Mouse (Mus musculus) G1E-ER4 (cell line): ENCODE results near the gene Lrrc42. TPM values are rescaled to one million over a fixed set of nuclear protein-coding genes. Genes with fewer than 3 reads are reported as not detected.
A peak's percentile ranks its signal among the peaks of the same experiment; 100 is the strongest.

Experiments
- GATA1 ChIP-seq: IDR thresholded peaks from one replicate; pipeline ENCODE4 v1.8.0; 2012; ENCODE audit warnings: low read length, inconsistent platforms
- polyA plus RNA-seq: library from polyadenylated mRNA; stranded (reverse); fragments of >175 nt; gene quantifications from 2 replicates; pipeline ENCODE4 v1.2.3, GENCODE M21; 2012

Lrrc42 gene
- polyA plus RNA-seq, 1 experiment, result 14.1 TPM

DNA sequence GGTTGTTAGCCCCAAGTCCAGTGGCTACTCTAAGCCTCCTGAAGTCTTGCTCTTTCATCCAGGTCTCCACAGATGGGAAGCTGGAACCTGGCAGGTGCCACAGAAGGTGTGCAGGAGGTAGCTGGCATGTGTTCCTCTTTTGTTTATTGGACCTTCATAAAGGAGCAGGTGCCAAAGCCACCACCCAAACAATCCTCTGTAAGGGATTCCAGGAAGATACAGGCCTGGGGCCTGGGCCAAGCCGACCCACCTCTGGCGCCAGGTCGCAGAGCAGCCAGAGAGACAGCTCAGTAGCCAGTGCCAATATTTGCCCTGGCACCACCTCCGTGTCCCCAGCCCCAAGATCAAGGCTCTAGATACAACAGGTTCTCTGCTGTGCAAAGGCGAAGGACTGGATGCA lies 31.8 kb downstream of the Lrrc42 start:
- no peak for TF ChIP-seq GATA1

DNA sequence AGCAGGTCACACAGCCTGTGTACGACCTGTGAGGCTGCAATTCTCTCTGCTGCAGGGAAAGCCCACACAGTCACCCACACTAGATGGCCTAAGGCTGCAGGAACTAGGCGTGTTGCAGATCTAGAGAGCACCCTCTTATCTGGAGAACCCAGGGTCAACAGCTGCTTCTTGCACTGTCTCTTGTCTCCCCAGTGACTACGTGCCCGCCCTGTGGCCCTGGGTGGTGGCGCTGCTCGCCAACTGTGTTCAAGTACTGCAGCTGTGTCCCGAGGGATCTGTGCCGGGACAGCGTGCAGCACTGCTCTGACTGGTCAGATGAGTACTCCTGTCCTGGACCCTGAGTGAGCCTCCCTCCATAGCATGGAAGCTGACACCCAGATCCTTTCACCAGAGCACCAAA lies 35.8 kb downstream of the Lrrc42 start:
- peak; percentile 37 for TF ChIP-seq GATA1

DNA sequence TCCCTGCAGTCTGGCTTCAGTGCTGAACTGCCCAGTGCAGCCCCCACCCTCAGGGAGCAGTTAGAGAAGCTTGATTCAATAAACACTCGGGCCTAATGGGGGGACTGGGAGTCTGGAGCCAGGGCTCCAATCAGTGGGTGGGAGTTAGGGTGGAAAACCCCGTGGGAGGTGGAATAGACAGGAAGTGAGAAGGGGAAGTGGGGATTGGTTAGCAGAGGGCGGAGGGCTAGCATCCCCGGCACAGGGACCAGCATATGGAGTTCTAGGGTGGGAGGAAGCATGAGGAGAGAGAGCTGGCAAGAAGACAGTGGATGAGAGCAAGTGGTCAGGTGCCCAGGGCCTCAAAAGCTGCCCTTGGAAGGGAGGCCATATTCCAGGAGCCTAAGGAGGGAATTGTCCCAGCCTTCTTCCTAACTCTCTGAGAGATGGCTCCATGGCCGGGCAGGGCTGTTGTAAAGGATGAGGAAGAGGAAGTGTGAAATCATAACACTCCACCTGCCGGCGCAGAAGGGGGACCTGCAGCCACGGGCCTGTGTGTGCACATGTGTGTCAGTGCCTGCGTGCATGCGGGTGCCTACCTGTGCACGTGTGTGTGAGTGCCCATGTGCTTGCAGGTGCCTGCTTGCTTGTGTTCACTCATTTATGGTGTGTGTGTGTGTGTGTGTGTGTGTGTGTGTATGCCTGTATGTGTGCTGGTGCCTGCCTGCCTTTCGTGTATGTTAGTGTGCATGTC lies 39.9 kb downstream of the Lrrc42 start:
- no peak for TF ChIP-seq GATA1

DNA sequence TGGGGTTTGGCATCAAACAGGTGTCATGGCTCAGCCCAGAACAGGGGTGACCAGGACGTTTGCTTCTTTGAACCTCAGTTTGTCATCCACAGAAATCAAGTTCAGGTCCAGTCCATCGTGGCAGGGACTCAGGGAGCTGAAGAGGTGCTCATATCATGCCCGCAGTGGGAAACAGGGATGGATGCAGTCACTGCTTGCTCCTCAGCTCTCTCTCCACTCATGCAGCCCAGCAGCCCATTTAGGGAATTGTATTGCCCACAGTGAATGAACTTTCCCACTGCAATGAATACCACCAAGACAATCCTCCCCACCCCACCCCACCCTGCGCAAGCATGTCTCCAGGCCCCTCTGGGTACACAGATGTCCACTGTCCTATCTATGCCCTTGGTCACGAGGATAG lies 41.4 kb downstream of the Lrrc42 start:
- TF ChIP-seq GATA1, result no peak

DNA sequence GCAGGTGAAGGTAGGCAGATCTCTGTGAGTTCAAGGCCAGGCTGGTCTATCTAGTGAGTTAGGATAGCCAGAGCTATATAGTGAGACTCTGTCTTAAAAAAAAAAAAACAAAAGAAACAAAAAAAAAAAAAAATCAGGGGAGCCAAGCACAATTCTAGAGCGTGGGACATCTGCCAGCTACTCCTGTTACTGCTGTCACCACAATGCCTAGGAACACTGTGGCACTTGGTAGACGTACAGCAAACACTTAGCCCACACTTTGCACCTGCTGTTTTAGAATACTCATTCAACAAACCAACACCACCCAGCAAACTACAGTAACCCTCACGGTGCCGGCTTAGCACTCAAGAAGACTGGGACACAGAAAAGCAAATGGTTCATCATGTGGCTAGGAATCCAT lies 41.9 kb downstream of the Lrrc42 start:
- TF ChIP-seq GATA1, result no peak

DNA sequence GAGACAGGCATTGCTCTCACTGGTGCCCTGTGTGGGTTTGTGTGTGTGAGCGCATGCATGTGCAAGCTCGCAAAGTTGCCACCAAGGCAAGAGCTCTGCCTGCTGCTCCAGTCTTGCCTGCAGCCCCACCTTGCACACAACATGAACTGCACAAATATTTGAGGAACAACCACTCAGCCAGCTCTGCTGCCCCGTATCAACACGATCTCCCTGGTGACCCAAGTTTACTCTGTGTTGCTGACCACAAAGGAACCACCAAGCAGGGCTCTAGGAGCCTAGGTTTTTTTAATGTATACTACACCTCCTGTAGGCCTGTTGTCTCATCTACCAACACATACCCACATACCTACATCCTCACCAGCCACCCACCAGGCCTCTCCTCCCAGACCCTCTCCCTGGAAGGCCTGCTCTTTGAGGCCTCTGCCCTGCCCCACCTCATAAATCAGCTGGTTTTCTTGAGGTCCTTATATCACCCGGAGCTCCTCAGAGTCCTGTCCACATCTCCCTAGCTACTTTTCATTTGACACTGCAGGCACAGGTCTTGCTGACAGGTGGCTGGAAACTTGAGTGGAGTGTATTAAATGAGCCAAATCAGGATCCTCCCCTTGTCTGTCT lies 42.7 kb downstream of the Lrrc42 start:
- TF ChIP-seq GATA1, result no peak

DNA sequence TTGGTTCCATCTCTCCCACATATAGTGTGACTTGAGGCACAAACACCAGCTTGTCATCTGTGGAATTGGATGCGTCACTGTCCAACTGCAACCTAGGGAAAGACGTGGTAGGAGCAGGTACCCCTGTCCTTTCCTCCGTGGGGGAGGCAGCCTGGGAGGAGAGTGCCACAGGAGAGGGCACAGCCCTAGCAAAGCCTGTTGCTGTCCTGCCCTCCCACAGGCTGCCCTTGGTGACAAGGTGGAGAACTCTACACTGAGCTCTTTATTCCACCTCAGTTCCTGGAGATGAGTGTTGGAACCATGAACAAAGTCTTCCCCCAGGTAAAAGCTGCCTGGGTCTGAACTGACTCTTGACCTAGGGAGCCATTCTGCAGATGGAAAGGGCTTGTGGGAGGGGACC lies 44.5 kb downstream of the Lrrc42 start, which contains the start of gene Ldlrad1:
Gene Ldlrad1 (plus strand): TSS at position 301 of the 400 bp plus-strand sequence.
- no peak for TF ChIP-seq GATA1

DNA sequence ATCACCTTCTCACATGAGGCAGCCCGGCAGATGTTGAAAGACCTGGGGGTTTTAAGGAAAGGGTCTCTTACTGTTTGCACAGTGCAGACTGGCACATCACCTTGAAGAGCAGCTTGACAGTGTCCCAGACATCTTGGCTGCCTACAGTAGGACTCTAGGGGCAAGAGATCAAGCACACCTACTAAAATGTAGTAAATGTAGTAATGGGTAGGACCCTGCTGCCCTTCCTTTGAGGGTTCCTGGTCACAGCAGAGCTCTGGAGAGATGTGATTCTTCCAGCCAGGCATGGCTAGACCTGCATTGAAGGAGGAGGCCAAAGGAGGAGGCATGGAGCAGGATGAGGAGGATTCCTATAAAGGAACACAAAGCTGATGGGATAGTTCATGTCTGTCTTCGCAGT lies 46.3 kb downstream of the Lrrc42 start:
- no peak for TF ChIP-seq GATA1

DNA sequence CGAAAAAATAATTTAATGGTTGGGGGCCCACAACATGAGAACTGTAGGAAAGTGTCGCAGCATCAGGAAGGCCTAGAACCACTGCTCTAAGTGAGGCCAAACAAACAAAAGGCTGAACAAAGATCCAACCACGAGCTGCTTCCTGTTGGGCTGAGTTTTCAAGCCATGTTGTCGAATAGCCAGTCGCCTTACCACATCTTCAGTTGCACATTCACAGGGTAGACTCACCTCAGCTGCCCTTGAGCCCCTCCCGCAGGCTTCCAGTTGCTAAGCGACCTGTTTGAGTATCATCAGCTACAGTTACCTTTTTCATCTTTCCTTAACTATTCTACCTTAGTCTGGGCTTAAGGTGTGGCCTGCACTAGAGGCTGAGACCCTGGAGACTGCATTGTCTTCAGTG lies 50.3 kb downstream of the Lrrc42 start:
- no peak for TF ChIP-seq GATA1

DNA sequence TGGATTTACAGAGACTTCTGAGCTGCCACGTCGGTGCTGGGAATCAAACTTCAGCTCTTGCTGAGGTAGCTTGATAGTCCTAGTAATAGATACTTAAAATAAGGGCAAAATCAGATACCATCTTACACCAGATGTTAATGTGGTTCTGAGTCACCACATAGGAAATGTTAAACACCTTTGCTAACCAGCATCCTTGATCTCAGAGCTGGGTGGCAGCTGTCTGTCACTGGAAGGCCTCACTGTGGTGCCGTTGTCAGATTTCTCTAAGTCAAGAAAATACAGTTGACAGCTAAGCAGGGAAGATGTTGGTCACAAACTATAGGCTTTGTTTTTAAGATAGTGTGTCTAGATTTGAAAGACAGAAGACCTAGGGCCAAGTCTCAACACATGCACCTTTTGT lies 51.6 kb downstream of the Lrrc42 start:
- TF ChIP-seq GATA1, result no peak

DNA sequence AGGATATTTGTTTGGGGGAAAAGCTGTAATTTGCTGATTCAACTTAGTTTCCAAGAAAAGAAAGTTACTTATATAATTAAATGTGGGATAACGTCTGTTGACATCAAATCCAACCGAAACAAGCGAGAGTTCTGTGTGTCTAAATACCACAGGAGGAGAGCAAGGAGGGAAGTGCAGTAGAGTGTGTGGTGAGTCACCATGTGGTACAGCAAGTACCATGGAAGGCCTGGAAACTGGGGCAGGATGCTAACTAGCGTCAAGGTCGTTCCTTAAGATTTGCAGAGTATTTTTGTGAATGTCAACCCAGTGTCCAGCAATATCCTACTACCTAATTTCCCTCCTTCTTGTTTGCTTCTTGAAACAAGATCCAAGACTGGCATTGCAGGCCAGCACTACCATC lies 55.3 kb downstream of the Lrrc42 start:
- TF ChIP-seq GATA1, result no peak

DNA sequence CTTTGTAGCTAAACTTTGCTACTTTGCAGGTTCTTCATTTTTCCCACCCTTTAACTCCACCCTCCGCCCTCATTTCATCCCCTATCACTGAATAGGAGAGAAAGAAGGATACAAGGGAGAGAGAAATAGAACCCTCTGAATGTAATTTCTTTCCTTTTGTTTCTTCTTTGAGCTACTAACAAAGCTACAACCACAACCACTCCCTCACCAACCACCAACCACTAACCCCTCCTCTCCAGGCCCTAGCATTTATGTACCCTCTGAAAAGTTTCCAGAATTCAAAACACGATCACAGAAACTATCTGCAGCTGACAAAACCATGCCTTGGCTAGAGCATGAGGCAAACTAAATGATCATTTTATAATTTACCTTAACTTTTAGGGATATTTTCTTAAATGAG lies 56.9 kb downstream of the Lrrc42 start:
- no peak for TF ChIP-seq GATA1

DNA sequence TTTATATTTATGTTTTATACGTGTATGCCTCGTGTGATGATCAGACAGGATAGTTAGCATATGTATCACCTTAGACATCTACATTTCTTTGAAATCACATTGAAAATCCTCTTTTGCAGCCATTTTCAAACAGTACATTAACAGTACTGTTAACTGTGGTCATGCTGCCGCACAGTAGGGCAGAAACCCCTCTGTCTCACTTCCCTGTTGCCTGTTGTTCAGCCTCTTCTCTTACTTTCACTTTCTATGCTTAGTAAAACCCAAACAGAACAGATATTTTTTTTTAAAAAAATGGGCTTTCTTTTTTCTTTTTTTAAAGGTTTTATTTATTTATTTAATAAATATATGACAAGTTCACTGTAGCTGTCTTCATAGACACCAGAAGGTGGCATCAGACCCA lies 59.5 kb downstream of the Lrrc42 start:
- no peak for TF ChIP-seq GATA1

DNA sequence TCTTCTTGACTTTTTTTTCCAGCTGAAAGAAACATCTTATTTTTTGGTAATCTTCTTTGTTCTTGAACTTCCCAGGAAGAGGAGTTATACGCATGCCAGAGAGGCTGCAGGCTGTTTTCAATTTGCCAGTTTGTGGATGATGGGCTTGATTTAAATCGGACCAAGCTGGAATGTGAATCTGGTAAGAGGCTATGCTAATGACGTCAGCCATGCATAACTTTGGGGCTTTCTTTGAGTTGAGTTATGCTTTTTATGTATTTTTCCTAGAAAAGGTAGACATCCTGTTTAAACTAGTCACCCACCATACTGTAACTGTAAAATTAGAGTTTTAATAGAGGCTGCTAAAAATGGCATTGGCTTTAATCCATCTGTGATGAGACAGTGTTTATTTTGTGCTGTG lies 67.6 kb downstream of the Lrrc42 start:
- TF ChIP-seq GATA1, result no peak

Other genes with a start within 250 kb of the Lrrc42 start
- 52.5 and 69.3 TPM in 2 replicates for gene Mrpl37, start 186.7 kb downstream of the Lrrc42 start, polyA plus RNA-seq
- 7.3 and 8.7 TPM in 2 replicates for gene Cyb5rl, start 186.5 kb downstream of the Lrrc42 start, polyA plus RNA-seq
- not detected in 2 replicates for gene Cdcp2, start 156.6 kb downstream of the Lrrc42 start, polyA plus RNA-seq
- gene Tmem59, start 75.1 kb downstream of the Lrrc42 start, polyA plus RNA-seq, result 108 and 158 TPM in 2 replicates
- 11.8 and 22.3 TPM in 2 replicates for gene Tceanc2, start 74.4 kb downstream of the Lrrc42 start, polyA plus RNA-seq
- gene Ldlrad1, start 44.4 kb downstream of the Lrrc42 start, polyA plus RNA-seq, result not detected in 2 replicates
- gene Hspb11, start 61 bp upstream of the Lrrc42 start, polyA plus RNA-seq, result 5.4 and 9.6 TPM in 2 replicates
- not detected in 2 replicates for gene Dio1, start 53.6 kb upstream of the Lrrc42 start, polyA plus RNA-seq
- 10.5 and 15.8 TPM in 2 replicates for gene Yipf1, start 60.8 kb upstream of the Lrrc42 start, polyA plus RNA-seq
- 9.3 and 12.9 TPM in 2 replicates for gene Ndc1, start 114.3 kb upstream of the Lrrc42 start, polyA plus RNA-seq
- gene Glis1, start 181.1 kb upstream of the Lrrc42 start, polyA plus RNA-seq, result 1.1 and 1.2 TPM in 2 replicates